Mouse (Mus musculus) MEL (cell line): ENCODE measurements around the gene Tbc1d9.

Source experiments
- CHD1 ChIP-seq: IDR thresholded peaks from 2 replicates; pipeline ENCODE4 v1.6.1; 2012; ENCODE audit warnings: low read depth, mild to moderate bottlenecking, inconsistent platforms, low read length, improper control_type of control experiment
- CHD2 ChIP-seq: IDR thresholded peaks from 2 replicates; pipeline ENCODE4 v1.6.1; 2011; ENCODE audit warnings: low read length, improper control_type of control experiment
- CTCF ChIP-seq, 3 experiments: IDR thresholded peaks in 2 of 3; conservative IDR thresholded peaks in 1 of 3; 2 replicates each; pipeline ENCODE4 v1.5.1; 2011 to 2012; ENCODE audit warnings: low read length in 3 of 3, low read depth in 2 of 3, mild to moderate bottlenecking in 2 of 3, improper control_type of control experiment in 1 of 3, inconsistent platforms in 1 of 3, mixed read lengths in 1 of 3, moderate library complexity in 1 of 3; ENCODE audit not compliant: control insufficient read depth in 1 of 3, insufficient read depth in 1 of 3, poor library complexity in 1 of 3, severe bottlenecking in 1 of 3
- EP300 ChIP-seq, 2 experiments: IDR thresholded peaks; 2 replicates each; pipeline ENCODE4 v1.6.1; 2011; ENCODE audit warnings: improper control_type of control experiment in 2 of 2, low read length in 2 of 2, low read depth in 1 of 2, mild to moderate bottlenecking in 1 of 2
- ETS1 ChIP-seq: IDR thresholded peaks from 2 replicates; pipeline ENCODE4 v1.6.1; 2012; ENCODE audit warnings: low read depth, mild to moderate bottlenecking, inconsistent platforms, low read length, improper control_type of control experiment, moderate library complexity
- GABPA ChIP-seq: IDR thresholded peaks from 2 replicates; pipeline ENCODE4 v1.6.1; 2012; ENCODE audit warnings: low read depth, mild to moderate bottlenecking, inconsistent platforms, low read length, improper control_type of control experiment, moderate library complexity
- GATA1 ChIP-seq: IDR thresholded peaks from 2 replicates; pipeline ENCODE4 v1.6.1; 2011; ENCODE audit warnings: low read depth, low read length, improper control_type of control experiment
- HCFC1 ChIP-seq: IDR thresholded peaks from 2 replicates; pipeline ENCODE4 v1.6.1; 2012; ENCODE audit warnings: low read depth, mild to moderate bottlenecking, inconsistent platforms, low read length, improper control_type of control experiment, moderate library complexity
- MYC ChIP-seq: IDR thresholded peaks from 2 replicates; pipeline ENCODE4 v1.6.1; 2011; ENCODE audit warnings: low read depth, mild to moderate bottlenecking, low read length, improper control_type of control experiment, moderate library complexity
- POLR2A ChIP-seq, 2 experiments: IDR thresholded peaks; 2 replicates each; pipeline ENCODE4 v1.6.1; 2011 to 2012; ENCODE audit warnings: low read length in 2 of 2, mild to moderate bottlenecking in 2 of 2, control low read depth in 1 of 2, improper control_type of control experiment in 1 of 2, low read depth in 1 of 2, moderate library complexity in 1 of 2; ENCODE audit not compliant: control insufficient read depth in 1 of 2, insufficient read depth in 1 of 2, poor library complexity in 1 of 2
- SMC3 ChIP-seq: IDR thresholded peaks from 2 replicates; pipeline ENCODE4 v1.6.1; 2011; ENCODE audit warnings: low read depth, low read length, improper control_type of control experiment
- TAL1 ChIP-seq: IDR thresholded peaks from 2 replicates; pipeline ENCODE4 v1.6.1; 2012; ENCODE audit warnings: mild to moderate bottlenecking, inconsistent platforms, low read length, moderate library complexity, mixed read lengths
- ZNF384 ChIP-seq: IDR thresholded peaks from 2 replicates; pipeline ENCODE4 v1.6.1; 2012; ENCODE audit warnings: low read depth, mild to moderate bottlenecking, inconsistent platforms, low read length, improper control_type of control experiment

DNA sequence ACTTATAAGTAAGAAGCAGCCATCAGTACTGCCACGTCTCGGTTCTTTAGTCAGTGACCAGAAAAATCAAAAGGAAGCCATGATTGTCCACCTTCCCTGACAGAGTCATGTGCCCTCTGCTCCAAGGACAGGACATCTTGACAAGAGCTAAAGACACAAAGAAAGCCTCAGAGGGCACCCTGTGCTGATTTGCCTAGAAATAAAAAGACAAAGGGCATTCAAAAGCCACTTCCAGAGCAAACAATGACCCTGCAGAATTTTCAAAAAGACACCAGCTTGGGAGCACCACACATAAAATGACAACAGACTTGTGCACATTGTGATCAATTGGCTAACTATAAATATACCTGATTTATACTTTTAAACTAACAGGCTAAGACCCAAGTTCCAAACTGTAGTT is 150.5 kb downstream of the Tbc1d9 start:
- TF ChIP-seq CTCF (IDR thresholded peaks at IDR 0.05 in 2 of 3, conservative IDR thresholded peaks at IDR 0.05 in 1 of 3; ENCODE audit: control insufficient read depth in 1 of 3, insufficient read depth in 1 of 3, low read depth in 2 of 3, low read length in 3 of 3, poor library complexity in 1 of 3, severe bottlenecking in 1 of 3) (no peak), ETS1 (no peak), GABPA (no peak), POLR2A (IDR thresholded peaks at IDR 0.05; ENCODE audit: control insufficient read depth in 1 of 2, insufficient read depth in 1 of 2, low read depth in 1 of 2, low read length in 2 of 2, poor library complexity in 1 of 2) (no peak), ZNF384 (no peak), TAL1 (no peak), MYC (no peak), CHD2 (no peak), EP300 (IDR thresholded peaks at IDR 0.05; ENCODE audit: low read depth in 1 of 2, low read length in 2 of 2) (no peak), CHD1 (no peak), GATA1 (no peak), SMC3 (no peak), HCFC1 (no peak)
